Mouse (Mus musculus): ENCODE data around the gene Wbp2.

DNA sequence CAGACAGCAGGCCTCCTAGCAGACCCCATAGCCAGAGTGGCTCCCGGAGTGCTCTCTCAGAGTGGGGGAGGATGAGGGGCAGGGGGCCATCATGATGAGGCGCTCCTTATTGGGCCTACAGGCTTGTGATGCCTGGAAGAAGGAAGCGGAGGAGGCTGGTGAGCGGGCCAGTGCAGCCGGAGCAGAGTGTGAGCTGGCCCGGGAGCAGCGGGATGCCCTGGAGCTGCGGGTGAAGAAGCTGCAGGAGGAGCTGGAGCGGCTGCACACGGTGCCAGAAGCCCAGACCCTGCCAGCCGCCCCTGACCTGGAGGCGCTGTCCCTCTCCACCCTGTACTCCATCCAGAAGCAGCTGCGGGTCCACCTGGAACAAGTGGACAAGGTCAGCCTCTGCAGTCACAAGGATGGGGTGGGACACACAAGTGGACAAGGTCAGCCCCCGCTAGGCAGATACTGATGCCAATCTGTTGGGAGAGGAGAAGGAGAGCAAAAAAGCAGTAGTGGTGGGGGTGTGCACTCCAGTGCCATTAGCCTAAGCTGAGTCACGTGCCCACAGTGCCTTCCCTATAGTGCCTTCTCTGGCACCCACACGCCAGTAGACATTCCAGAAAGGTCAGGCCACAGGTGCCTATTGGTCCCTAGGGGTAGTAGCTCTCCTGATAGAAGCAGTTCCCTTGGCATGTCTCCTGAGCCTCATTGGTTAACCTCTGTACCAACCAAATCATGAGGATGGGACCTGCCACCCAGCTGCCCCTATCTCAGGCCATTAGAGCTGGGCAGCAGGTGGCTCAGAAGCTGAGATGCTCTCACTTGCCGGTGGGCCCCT lies 27.7 kb downstream of the Wbp2 start:
- no peak for TF ChIP-seq CTCF (IDR thresholded peaks at IDR 0.05; ENCODE audit: extremely low read depth, insufficient read depth, insufficient read length, insufficient replicate concordance)
- no peak for TF ChIP-seq POLR2A (IDR thresholded peaks at IDR 0.05; ENCODE audit: low read depth, low read length)

All from spleen, adult 2 months (tissue).